In the genomic region with DNA sequence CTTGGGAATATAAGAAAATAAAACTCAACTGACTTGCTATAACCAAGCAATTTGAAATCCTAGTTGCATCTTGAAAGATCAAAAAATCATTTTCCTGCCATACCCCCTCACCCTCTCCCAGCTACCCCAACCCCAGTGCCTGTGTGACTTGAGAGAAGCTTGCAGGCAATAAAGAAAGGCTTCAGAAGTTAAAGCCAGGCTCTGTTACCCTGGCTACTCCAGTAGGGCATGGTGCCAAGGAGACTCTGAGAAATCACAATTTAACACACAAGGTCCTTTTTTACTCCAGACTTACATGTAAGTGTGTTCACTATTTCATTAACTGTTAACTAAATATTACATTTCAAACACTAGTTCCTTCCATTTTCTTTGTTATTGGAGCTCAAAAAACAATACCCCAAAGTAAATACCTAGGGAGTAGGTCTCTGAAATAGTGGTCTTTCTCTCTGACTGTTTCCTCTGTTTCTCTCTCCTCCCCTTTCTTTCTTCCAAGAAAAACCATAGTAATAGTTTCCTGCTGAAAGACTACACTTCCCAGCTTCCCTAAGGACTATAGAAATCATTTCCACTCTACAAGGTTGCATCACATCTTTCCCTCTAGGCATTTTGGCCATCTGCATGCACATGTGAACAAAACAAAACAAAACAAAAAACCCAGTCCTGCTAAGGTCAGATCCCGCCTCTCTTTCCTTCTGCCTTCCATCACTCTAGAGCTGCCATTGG, we compare ENCODE assay signal across 14 mouse cellular contexts. TPM values are rescaled to one million over a fixed set of nuclear protein-coding genes. Genes with fewer than 3 reads are reported as not detected.
DNase-seq lines count a peak whose midpoint lies in the region; ATAC-seq and TF ChIP-seq lines count a peak whose summit lies in the region.
"Had no signal": no experiment of that assay in that cellular context is flagged by ENCODE, and none has a peak within 500 bp of the region (broad histone marks: within the 10 kb centered on the region; RNA-seq: fewer than 3 reads in every experiment).

No protein-coding gene starts in this region.

- H3K27me3 ChIP-seq in forebrain, embryonic 16.5 days (replicated peaks; ENCODE audit: control insufficient read depth, insufficient read depth, low read length), result no peaks in the 10 kb centered on the region
- no peaks in the 10 kb centered on the region for H3K27me3 ChIP-seq in forebrain, postnatal 0 days (ENCODE audit: insufficient read depth, low read length)
- H3K27me3 ChIP-seq in lung, embryonic 15.5 days, result no peaks in the 10 kb centered on the region
- H3K27me3 ChIP-seq in hindbrain, embryonic 16.5 days (replicated peaks; ENCODE audit: control insufficient read depth, insufficient read depth, low read length), result no peaks in the 10 kb centered on the region
- no peaks in the 10 kb centered on the region for H3K27me3 ChIP-seq in midbrain, embryonic 15.5 days (replicated peaks)

- H3K4me3 ChIP-seq in forebrain, embryonic 16.5 days (replicated peaks; ENCODE audit: low read length), result no peak overlapping the region
- no peak overlapping the region for H3K4me3 ChIP-seq in forebrain, postnatal 0 days (ENCODE audit: low read depth, low read length)
- H3K4me3 ChIP-seq in lung, embryonic 15.5 days, result no peak overlapping the region
- H3K4me3 ChIP-seq in hindbrain, embryonic 16.5 days (ENCODE audit: low read length), result no peak overlapping the region
- H3K4me3 ChIP-seq in midbrain, embryonic 15.5 days, result no peak overlapping the region
- H3K4me3 ChIP-seq: gastrocnemius, adult 2 months had no signal

- H3K4me1 ChIP-seq in forebrain, embryonic 16.5 days (replicated peaks; ENCODE audit: control insufficient read depth, insufficient read depth, low read length), result peaks cover 9% of the 10 kb centered on the region
- H3K4me1 ChIP-seq in forebrain, postnatal 0 days (ENCODE audit: insufficient read depth), result 0 out of 2 replicates have a peak, but pooled peaks cover 11% of the 10 kb centered on the region
- peaks cover 9% of the 10 kb centered on the region; the same call in 1 of the 2 replicates for H3K4me1 ChIP-seq in lung, embryonic 15.5 days
- H3K4me1 ChIP-seq in hindbrain, embryonic 16.5 days (ENCODE audit: control insufficient read depth, insufficient read depth, low read depth, low read length), result no peaks in the 10 kb centered on the region
- H3K4me1 ChIP-seq in midbrain, embryonic 15.5 days, result no peaks in the 10 kb centered on the region

- H3K4me2 ChIP-seq in forebrain, embryonic 16.5 days (ENCODE audit: low read length), result no peak overlapping the region
- no peak overlapping the region for H3K4me2 ChIP-seq in forebrain, postnatal 0 days (ENCODE audit: low read depth)
- no peak overlapping the region for H3K4me2 ChIP-seq in lung, embryonic 15.5 days
- H3K4me2 ChIP-seq in hindbrain, embryonic 16.5 days (ENCODE audit: low read length), result no peak overlapping the region
- no peak overlapping the region for H3K4me2 ChIP-seq in midbrain, embryonic 15.5 days

- no peaks in the 10 kb centered on the region for H3K9me3 ChIP-seq in forebrain, embryonic 16.5 days (ENCODE audit: control insufficient read depth, low read length)
- H3K9me3 ChIP-seq in forebrain, postnatal 0 days (ENCODE audit: low read length), result no peaks in the 10 kb centered on the region
- no peaks in the 10 kb centered on the region for H3K9me3 ChIP-seq in lung, embryonic 15.5 days
- no peaks in the 10 kb centered on the region for H3K9me3 ChIP-seq in hindbrain, embryonic 16.5 days (ENCODE audit: control insufficient read depth, low read length)
- H3K9me3 ChIP-seq in midbrain, embryonic 15.5 days, result no peaks in the 10 kb centered on the region

- no peak for DNase-seq in forebrain, postnatal 0 days
- no peak for DNase-seq in lung, postnatal 4 days
- DNase-seq in NIH3T3 (ENCODE audit: low read depth), result peak; percentile 87
- no peak for DNase-seq in frontal cortex, adult 2 months (ENCODE audit: extremely low spot score in 1 of 2, low spot score in 1 of 2)
- DNase-seq: cerebellum, adult 9-10 months; gastrocnemius, adult 2 months; lung, adult 18-20 months had no signal

- WGBS in forebrain, embryonic 16.5 days, result 80% methylated on average over 1 of the region's 1 CpGs
- 67% methylated on average over 1 of the region's 1 CpGs for WGBS in forebrain, postnatal 0 days
- WGBS in lung, embryonic 15.5 days, result 73% methylated on average over 1 of the region's 1 CpGs
- 74% methylated on average over 1 of the region's 1 CpGs for WGBS in hindbrain, embryonic 16.5 days
- WGBS in midbrain, embryonic 15.5 days, result 91% methylated on average over 1 of the region's 1 CpGs

- no peak overlapping the region for H3K27ac ChIP-seq in forebrain, embryonic 16.5 days (ENCODE audit: low read length)
- H3K27ac ChIP-seq in forebrain, postnatal 0 days (ENCODE audit: low read depth, low read length), result no peak overlapping the region
- peak overlapping the region; percentile 29; the same call in 1 of the 2 replicates for H3K27ac ChIP-seq in lung, embryonic 15.5 days
- H3K27ac ChIP-seq in hindbrain, embryonic 16.5 days (ENCODE audit: low read depth, low read length), result no peak overlapping the region
- H3K27ac ChIP-seq in midbrain, embryonic 15.5 days, result no peak overlapping the region
- H3K27ac ChIP-seq: gastrocnemius, adult 2 months had no signal

- ATAC-seq in forebrain, embryonic 16.5 days, result 0 out of 2 replicates have a peak, but pooled peaks have one; percentile 50
- ATAC-seq in forebrain, postnatal 0 days, result no peak
- ATAC-seq in lung, embryonic 15.5 days (ENCODE audit: borderline replicate concordance, extremely low read depth, low FRiP score, low TSS enrichment), result peak; percentile 55; the same call in 1 of the 2 replicates
- ATAC-seq in hindbrain, embryonic 16.5 days, result peak; percentile 70; the same call in 1 of the 2 replicates
- no peak for ATAC-seq in midbrain, embryonic 15.5 days (replicated peaks)
- ATAC-seq: CD4-positive, CD25-positive, alpha-beta regulatory T cell, adult 4 months; intestine, postnatal 0 days; midbrain, embryonic 16.5 days had no signal

- H3K36me3 ChIP-seq in forebrain, embryonic 16.5 days (ENCODE audit: control insufficient read depth, insufficient read depth), result no peaks in the 10 kb centered on the region
- H3K36me3 ChIP-seq in forebrain, postnatal 0 days (ENCODE audit: insufficient read depth), result no peaks in the 10 kb centered on the region
- no peaks in the 10 kb centered on the region for H3K36me3 ChIP-seq in lung, embryonic 15.5 days
- H3K36me3 ChIP-seq in hindbrain, embryonic 16.5 days (ENCODE audit: control insufficient read depth, insufficient read depth, low read length), result no peaks in the 10 kb centered on the region
- no peaks in the 10 kb centered on the region for H3K36me3 ChIP-seq in midbrain, embryonic 15.5 days (replicated peaks)

- no peak for TF ChIP-seq CTCF in forebrain, postnatal 0 days (IDR thresholded peaks at IDR 0.05; ENCODE audit: low read depth)

- no peak overlapping the region for H3K9ac ChIP-seq in forebrain, embryonic 16.5 days (replicated peaks; ENCODE audit: low read depth, low read length)
- H3K9ac ChIP-seq in forebrain, postnatal 0 days, result no peak overlapping the region
- no peak overlapping the region for H3K9ac ChIP-seq in lung, embryonic 15.5 days
- no peak overlapping the region for H3K9ac ChIP-seq in hindbrain, embryonic 16.5 days (ENCODE audit: low read depth, low read length)
- H3K9ac ChIP-seq in midbrain, embryonic 15.5 days, result no peak overlapping the region

RNA-seq across cellular contexts. Expression of a gene that starts 30.1 kb away (rescaled TPM):
- 14.5 and 19.6 TPM in 2 replicates for polyA plus RNA-seq in forebrain, embryonic 16.5 days (2015; fragmentation: Nextera tagmentation; extraction: Ambion mirVana)
- 23.3 and 25.2 TPM in 2 replicates for total RNA-seq in forebrain, postnatal 0 days (2014; rRNA removed)
- polyA plus RNA-seq in forebrain, postnatal 0 days (2015; fragmentation: Nextera tagmentation; extraction: Ambion mirVana), result 19.4 and 21.3 TPM in 2 replicates
- 18.3 and 19.7 TPM in 2 replicates for polyA plus RNA-seq in lung, embryonic 15.5 days (2015; fragmentation: Nextera tagmentation; extraction: Ambion mirVana)
- 22.7 and 26.0 TPM in 2 replicates for polyA plus RNA-seq in hindbrain, embryonic 16.5 days (2015; fragmentation: Nextera tagmentation; extraction: Ambion mirVana)
- 8.6 and 10.2 TPM in 2 replicates for polyA plus RNA-seq in frontal cortex, adult 2 months (2012; rRNA removed)
- 24.3 and 24.7 TPM in 2 replicates for polyA plus RNA-seq in midbrain, embryonic 15.5 days (2015; fragmentation: Nextera tagmentation; extraction: Ambion mirVana)

Comparison
In these comparisons a context has a peak if more than half of its experiments do, and no peak if none do; other contexts are left out.
1. ATAC-seq: peak in forebrain, embryonic 16.5 days (single experiment), lung, embryonic 15.5 days (single experiment) and hindbrain, embryonic 16.5 days (single experiment); none in forebrain, postnatal 0 days (single experiment) and midbrain, embryonic 15.5 days (single experiment).